Mouse (Mus musculus) adrenal gland, adult 18-20 months (tissue): ENCODE data around the gene Bin2. TPM values are rescaled to one million over a fixed set of nuclear protein-coding genes. Genes with fewer than 3 reads are reported as not detected.
"Not testable (repeated sequence)": the region's sequence is repeated elsewhere in the genome, so short reads cannot be mapped to it uniquely, and the experiment has no call there.

Source experiments
- DNase-seq, 2 experiments: peaks; one replicate each; pipeline ENCODE4 v3.0.0; 2021 to 2022; ENCODE audit warnings: low spot score in 2 of 2
- total RNA-seq, 2 experiments: library from RNA; stranded (reverse); gene quantifications; 1 replicate in 1 of 2; 2 replicates in 1 of 2; pipeline ENCODE4 v1.2.3; 2021

Bin2 gene
- total RNA-seq, 2 experiments from 2014 or later = 1.8 to 4.3 TPM

DNA sequence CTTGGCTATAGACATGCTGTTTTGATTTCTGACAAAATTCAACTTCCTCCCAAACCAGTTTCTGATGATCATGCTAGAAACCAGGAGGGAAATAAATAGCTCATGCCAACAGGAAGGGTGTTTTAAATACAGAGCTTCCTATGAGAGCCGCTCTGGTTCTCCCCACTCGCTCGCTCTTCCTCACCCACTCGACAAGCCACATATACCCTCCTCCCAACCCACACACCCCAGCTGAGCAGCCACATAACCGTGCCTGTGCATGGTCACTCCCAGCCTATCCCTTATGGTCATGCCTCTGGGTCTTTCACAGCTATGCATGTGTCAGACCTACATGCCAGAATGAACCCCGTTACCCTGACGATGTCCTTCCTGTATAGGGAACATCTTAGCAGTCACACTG, 47.2 kb downstream of the Bin2 start:
- DNase-seq = no peak

DNA sequence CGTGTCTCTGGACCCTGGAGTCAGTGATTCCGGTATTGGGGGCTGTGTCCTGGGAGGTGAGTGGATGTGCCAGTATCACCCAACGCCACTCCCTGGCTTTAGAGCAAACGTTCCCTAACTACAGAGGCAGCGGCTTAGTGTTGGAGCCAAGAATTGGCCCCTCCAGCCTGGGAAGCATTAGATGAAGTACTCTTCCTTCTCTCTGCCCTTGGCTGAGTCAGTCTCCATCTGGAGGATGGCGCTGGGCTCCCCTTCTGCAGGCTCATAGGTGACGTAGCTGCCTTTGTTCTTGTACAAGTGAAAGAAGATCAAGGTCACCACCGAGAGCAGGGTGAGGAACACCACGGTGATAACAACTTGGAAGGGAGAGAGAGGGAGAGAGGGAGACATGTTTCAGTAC, 47.7 kb downstream of the Bin2 start:
- not testable (repeated sequence) for DNase-seq

DNA sequence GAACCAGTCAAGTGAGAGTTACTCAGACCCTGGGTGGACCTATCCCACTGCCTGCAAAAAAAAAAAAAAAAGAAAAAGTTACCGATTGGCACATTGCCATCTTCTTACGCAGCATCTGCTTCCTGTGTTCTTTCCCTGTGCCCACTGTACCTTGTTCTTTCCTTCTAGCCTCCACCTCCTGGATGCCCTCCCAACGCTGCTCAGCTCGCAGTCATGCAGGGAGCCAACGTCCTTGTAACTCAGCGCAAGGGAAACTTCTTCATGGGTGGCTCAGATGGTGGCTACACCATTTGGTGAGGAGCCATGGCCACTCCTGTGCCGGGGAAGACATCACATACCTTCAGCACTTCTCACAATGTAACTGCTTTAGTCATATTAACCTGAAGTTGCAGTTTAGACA, 50.2 kb downstream of the Bin2 start:
- DNase-seq = no peak

DNA sequence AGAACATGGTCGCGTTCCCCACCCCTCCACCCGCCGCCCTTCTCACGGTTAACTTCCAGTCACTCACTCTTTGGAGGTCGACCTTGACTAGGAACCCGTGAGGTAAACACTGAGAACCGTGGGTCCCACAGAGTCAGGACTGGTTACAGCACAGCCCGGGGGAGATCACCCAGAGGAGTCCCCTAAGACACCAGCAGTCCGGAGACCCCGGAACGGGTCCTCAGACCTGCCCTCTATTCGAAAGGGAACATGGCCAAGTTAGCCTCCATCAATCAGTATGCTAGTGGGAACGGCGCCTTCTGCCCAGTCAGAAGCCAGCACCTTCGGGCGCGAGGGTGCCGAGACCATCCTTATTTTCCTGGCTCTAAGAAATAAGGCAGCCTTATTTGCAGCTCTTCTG, 53.1 kb downstream of the Bin2 start:
- DNase-seq = no peak

DNA sequence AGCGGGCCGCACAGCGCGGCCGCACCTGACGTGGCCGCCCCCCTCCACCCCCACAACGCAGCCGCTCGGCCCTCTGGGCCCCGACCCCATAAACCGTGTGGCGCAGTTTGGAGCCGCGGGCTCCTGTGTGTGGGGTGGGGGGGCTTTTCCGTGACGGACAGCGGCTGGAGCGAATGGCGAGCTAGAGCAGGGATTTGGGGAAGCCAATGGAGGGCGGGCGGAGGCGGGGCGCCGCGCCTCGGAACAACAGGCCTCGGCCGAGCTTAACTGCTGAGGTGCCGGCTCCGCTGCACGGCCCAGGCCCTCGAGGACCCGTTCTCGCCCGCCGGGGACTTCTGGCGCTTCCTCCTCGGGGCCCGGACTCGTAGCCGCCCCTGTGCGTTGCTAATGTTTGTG, 53.5 kb downstream of the Bin2 start:
- peak; percentile 85 to 86 for DNase-seq

DNA sequence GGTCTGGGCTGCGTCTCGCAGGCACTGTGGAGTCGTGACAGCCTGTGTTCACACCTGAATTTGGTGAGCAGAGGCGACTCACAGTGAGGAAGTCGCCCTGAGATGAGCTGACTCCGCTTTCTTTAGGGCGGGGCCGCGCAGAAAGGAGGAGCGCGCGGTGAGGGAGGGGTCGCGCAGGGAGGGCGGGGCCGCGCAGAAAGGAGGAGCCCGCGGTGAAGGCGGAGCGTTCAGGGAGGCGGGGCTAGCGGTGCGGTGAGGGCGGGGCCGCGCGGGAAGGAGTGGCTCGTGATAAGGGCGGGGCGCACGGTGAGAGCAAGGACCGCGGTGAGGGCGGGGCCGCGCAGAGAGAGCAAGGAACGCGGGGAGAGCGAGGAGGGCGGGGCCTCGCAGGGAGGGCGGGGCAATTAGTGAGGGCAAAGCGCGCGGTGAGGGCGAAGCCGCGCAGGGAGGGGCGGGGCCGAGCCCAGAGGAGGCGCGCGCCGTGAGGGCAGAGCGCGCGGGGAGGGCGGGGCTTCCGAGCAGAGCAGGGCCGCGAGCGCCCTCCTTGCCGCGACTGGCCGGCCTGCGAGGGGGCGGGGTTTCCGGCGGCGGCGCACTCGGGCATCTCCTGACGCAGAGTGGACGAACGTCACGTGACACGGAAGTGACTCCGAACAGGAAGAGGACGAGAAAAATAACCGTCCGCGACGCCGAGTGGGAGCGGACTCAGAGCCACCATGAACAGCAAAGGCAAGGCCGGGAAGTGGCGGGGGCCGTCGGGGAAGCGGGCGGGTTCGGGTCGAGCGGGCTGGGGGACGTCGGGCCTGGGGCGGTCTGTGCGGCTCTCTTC, 54.1 kb downstream of the Bin2 start, which contains the start of gene Dazap2:
Gene Dazap2 (plus strand): TSS at position 354 of the 829 bp plus-strand sequence.
- DNase-seq = peak; percentile 98 to 99

DNA sequence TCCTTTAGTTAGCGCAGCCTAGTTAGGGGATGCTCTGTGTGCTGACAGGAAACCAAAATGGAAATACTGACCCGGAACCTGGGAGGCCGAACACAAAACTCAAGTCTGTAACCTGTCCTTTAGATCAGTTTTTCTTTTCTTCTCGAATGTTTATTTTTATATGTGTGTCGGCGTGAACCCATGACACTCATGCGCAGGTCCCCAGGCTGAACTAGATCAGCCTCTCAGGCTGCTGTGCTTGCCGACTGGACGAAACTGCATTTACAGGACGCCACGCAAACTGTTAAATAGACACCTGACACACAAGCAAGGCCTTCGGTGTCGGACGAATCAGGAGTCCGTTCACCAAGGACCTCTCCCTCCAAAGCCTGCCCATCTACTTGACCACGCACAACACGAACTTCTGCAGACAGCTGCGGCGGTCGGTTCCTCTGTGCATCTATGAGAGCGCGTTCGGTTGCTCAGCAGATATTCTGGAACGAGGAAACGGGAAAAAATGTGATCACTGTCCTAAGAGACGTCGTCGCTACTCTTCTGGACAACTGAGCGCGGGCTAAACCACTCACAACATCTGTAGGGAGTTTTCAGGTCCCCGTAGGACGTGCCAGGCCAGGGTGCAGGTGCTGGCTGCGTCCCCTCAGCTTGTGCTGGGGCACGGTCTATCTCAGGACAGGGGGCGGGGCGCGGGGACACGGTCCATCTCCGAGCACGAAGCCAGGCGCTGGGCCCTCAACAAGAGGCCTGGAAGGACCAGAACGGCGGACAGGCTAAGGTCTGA, 54.9 kb downstream of the Bin2 start:
- DNase-seq = no peak

DNA sequence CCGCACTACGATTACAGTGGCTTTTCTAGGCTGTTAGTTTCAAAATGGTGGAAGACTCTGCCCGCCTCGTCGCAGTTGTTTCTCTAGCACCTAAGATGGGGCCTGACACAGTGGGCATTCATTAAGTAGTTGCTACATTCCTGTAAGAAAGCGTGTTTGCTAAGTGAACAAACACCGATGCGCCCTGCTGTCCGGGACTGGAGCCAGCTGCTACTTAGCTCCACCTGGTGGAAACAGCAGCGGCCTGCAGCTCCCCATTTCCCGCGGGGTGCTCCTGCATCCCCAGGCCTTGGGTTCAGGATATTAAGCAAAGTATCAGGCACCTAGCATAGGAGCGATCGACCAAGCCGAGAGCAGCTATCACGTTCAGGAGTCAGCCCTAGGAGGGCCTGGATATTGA, 55.8 kb downstream of the Bin2 start:
- DNase-seq = peak; percentile 73 to 79

DNA sequence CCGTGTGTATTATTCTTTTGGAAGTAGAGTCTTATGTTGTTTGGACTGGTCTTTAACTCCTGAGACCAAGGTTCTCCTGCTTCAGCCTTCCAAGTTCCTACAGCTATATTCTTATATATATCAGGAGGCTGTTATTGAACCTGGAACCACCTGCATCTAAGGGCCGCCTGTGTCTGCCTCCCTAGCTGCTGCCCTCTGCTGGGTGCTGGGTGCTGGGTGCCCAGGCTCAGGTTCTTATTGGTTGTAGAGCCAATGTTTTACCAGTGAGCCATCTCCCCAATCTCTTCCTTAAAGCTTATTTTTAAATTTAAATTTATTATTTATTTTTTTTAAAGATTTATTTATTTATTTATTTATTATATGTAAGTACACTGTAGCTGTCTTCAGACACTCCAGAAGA, 56.9 kb downstream of the Bin2 start:
- DNase-seq = no peak

DNA sequence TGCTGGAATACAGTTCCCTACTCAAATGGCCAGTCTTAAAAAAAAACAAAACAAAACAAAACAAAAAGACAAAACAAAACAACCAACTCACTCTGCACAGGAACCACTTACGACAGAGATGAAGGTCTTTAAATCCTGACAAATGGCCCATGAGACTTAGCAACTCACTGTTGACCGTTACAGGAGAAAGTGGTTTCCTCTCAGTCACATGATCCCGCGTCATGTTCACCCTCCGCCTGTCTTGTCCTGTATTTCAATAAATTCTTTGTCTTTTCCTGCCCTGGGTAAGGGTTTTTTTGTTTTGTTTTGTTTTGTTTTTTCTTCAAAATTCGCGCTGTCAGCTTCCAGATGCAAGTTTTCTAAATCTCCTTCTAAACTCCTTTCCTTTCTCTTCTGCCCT, 57.4 kb downstream of the Bin2 start:
- no peak for DNase-seq

DNA sequence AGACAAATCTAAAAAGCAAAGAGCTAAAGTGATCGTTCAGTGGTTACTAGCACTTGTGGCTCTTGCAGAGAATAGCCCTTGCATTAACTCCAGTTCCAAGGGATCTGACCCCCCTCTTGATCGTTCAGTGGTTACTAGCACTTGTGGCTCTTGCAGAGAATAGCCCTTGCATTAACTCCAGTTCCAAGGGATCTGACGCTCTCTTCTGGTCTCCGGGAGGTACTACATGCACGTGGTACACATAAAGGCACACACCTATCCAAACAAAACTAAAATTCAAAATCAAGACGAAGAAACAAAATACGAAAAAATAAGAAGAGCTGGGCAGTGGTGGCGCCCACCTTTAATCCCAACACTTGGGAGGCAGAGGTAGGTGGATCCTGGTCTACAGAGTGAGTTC, 62.7 kb downstream of the Bin2 start:
- DNase-seq = not testable (repeated sequence)

DNA sequence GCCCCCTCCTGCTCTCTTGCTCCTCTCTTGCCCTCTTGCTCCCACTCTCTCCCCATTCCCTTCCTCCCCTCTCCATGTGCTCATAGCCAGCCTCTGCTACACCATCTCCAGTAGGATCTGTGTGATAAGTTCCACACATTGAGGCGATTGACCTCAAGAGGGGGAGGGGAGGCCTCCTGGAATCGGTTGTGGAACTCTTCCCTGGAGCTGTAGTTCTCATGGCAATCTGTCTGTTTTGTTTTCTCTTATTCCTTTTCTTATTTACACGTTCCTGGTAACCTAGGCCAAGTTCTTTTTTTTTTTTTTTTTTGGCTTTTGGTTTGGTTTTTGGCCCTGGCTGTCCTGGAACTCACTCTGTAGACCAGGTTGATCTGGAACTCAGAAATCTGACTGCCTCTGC, 67.7 kb downstream of the Bin2 start:
- no peak for DNase-seq

DNA sequence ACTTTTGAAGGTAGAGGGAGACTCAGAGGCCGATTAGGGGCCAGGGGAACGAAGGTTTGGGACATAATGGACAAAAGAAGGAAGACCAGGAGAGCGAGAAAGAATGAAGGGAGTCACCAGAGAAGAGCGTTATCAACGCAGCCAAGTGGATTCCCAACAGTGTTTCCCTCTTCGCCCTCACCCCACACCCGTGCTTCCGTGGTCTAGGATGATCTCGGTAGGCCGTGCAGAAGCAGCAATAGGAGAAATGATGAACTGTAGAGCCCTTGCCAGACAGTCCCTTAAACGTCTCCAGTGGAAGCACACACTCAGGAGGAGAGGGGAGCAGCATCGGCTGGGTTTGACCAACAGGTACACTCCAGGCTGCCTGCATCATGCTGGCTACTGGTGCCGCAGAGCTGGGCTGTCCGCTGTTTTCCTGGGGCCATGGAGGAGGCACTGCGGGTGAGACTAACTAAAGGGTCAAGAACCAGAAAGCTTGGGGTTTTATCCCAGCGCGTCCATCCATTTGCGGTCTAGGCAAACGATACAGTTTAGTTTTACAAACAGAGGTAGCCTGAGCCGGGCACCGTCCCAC, 68.6 kb downstream of the Bin2 start:
- no peak for DNase-seq

DNA sequence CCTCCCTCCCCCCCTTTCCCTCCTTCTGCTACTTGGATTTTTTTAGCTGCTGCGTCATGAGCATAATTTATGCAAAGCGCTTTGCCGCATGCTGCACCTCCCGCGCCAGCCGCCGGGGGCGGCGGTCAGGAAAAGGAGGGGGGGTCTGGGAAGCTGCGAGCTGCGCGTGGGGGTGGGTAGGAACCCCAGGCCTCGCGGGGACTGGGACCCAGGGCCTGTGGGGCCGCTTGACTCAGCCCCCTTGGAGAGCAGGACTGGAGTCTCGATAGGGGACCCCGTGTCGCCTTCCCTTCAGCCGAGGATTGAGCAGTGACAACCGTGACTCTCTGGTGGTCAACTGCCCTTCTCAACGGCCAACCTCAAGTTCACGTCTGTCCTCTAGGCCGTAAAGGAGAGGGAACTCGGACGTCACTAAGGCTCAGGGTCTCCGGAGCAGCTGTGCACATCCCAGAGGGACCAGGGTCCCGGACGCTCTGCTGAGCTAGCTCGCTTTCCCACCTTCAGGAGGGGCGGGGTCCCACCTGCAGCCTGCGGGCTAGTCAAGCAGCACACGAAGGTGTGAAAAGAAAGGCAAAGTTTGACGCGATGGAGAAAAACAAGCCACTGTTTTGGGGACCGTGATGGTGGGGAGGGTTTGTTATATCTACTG, 69.2 kb downstream of the Bin2 start:
- DNase-seq = peak; percentile 64 to 72

DNA sequence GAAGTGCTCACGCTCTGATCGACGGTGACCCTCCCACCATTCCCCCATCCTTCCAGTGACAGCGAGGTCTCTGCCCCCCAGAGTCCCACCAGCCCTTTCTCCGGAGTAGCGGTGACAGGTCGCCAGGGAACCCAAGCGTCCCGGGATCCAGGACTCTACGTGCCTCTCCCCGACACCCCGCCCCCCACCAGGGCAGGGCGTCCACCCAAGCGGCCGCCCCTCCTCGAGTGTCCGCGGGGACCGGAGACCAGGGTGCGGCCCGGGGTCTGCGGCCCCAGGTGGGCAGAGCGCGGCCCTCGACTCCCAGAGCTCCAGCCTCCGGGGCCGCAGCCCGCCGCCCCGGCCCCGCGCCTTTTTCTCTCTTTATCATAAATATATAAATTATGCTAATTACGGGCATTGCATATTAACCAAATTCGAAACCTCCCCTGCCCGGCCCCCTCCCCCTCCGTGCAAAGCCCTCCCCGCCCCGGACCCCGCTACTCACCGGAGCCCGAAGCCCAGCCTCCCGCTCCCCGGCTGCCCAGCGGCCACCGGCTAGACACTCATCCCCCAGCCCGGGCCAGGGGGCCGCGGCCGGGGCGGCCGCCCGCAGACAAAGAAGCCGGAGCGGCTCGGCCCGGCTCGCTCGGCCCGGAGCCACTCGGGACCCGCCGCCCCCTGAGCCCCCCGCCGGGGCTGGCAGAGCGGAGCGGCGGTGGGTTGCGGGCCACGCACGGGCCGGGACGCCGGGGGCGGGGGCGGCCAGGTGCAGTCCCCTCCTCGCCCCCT, 69.9 kb downstream of the Bin2 start, which contains the start of gene Pou6f1:
Gene Pou6f1 (minus strand): TSS at position 709 of the 771 bp plus-strand sequence.
- peak; percentile 56 to 62 for DNase-seq

DNA sequence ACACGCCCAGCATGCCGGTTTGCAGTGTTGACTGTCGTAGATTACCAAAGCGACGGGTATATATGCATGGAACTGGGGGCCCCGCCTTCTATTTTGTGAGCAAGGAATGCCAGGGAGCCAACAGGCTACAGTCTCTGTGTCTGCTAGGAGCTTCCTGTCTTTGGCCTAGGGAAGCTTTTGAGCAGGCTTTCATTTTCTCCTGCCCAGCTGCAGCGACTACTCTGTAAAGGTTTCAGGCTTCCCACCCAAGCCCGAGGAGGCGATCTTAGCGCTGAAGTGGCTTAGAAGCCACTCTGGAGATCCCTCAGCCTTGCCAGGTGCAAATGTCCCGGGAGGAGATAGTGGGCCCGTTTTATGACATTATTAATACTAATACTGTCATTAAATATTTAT, 70.5 kb downstream of the Bin2 start:
- DNase-seq = no peak

DNA sequence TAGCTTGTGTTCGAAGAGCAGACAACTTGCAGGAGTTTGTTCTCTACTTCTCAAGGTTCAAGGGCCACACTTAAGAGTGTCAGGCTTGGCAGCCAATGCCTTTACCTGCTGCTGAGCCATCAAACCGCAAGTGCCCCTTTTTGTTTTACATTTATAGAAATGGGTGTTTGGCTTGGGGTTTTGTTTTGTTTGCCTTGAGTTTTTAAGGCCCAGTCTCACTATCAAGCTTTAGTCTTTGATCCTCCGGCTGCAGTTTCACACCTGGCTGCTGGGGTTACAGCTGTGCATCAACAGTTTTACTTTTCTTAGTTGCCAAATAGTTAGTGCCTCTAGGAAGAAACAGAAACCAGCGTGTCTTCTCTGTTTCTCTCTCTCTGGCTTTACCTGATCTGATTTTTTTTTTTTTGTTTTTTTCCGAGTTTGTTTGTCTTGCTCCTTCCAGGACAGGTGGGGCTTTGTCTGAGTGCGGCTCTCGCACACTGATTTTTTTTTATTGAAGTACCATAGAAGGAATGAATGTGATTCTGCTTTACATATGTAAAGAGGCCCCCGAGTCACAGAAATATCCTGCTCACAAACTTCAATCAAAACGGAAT, 71.0 kb downstream of the Bin2 start:
- DNase-seq = no peak

DNA sequence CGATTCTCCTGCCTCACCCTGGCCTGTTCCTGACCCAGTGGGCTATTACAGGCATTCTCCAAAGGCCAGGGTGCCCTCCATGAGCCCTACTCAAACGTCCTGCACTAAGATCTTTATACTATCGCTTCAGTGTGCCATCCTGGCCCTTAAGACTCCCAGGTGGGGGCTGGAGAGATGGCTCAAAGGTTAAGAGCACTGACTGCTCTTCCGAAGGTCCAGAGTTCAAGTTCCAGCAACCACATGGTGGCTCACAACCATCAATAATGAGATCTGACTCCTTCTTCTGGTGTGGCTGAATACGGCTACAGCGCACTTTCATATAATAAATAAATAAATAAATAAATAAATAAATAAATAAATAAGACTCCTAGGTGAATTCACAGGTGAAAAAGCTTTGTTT, 76.5 kb downstream of the Bin2 start:
- DNase-seq = no peak
